Mouse (Mus musculus): ENCODE measurements around the gene Dnm3.

- no peak for TF ChIP-seq MYOD1 (IDR thresholded peaks at IDR 0.05; ENCODE audit: control insufficient read depth in 1 of 3, insufficient read length in 2 of 3, low read depth in 2 of 3)
- no peak for TF ChIP-seq POLR2A (IDR thresholded peaks at IDR 0.05; ENCODE audit: insufficient read length, low read depth)
- no peak for TF ChIP-seq POLR2AphosphoS2 (IDR thresholded peaks at IDR 0.05; ENCODE audit: insufficient read length, low read depth)
- no peak for TF ChIP-seq MYOG (IDR thresholded peaks at IDR 0.05; ENCODE audit: control insufficient read depth in 1 of 3, insufficient read depth in 1 of 3, insufficient read length in 2 of 3, low read depth in 2 of 3)
- TF ChIP-seq CEBPB (IDR thresholded peaks at IDR 0.05; ENCODE audit: insufficient read depth, poor library complexity, severe bottlenecking), result no peak
- no peak for TF ChIP-seq E2F4 (IDR thresholded peaks at IDR 0.05; ENCODE audit: insufficient read depth)
- no peak for TF ChIP-seq USF1 (IDR thresholded peaks at IDR 0.05; ENCODE audit: low read depth)
These were observed 462.5 kb downstream of the Dnm3 start for GRCm38 (mm10) chr1:162015247-162015862.
